Mouse (Mus musculus) intestine, embryonic 14.5 days (tissue): ENCODE measurements around the gene Cks2. TPM values are rescaled to one million over a fixed set of nuclear protein-coding genes. Genes with fewer than 3 reads are reported as not detected.

ENCODE experiments used
- ATAC-seq: fragments of 200-750 bp; cut with Nextera tagmentation; replicated peaks from 2 replicates; pipeline ENCODE4 v1.8.0; 2017; ENCODE audit warnings: low read depth, moderate number of reproducible peaks, moderate TSS enrichment, moderate library complexity; ENCODE audit not compliant: low FRiP score, low TSS enrichment
- DNase-seq: peaks from one replicate; pipeline ENCODE4 v3.0.0-alpha.2; 2018; ENCODE audit warnings: low spot score
- H3K27ac ChIP-seq: fragments of 300-500 bp; sonication (generic); 2 replicates; pipeline ENCODE4 v1.5.1; 2014; ENCODE audit warnings: low read depth, mild to moderate bottlenecking, control low read depth
- H3K27me3 ChIP-seq: fragments of 300-500 bp; sonication (generic); replicated peaks from 2 replicates; pipeline ENCODE4 v1.6.1; 2014; ENCODE audit warnings: low read length, control low read depth; ENCODE audit not compliant: control insufficient read depth, insufficient read depth
- H3K36me3 ChIP-seq: fragments of 300-500 bp; sonication (generic); 2 replicates; pipeline ENCODE4 v1.6.1; 2014; ENCODE audit warnings: low read length, control low read depth; ENCODE audit not compliant: control insufficient read depth, insufficient read depth
- H3K4me1 ChIP-seq: fragments of 300-500 bp; sonication (generic); replicated peaks from 2 replicates; pipeline ENCODE4 v1.6.1; 2014; ENCODE audit warnings: low read length, control low read depth, mixed read lengths; ENCODE audit not compliant: control insufficient read depth, insufficient read depth
- H3K4me2 ChIP-seq: fragments of 300-500 bp; sonication (generic); 2 replicates; pipeline ENCODE4 v1.6.1; 2014; ENCODE audit warnings: low read length
- H3K4me3 ChIP-seq: fragments of 300-500 bp; sonication (generic); 2 replicates; pipeline ENCODE4 v1.5.1; 2014; ENCODE audit warnings: low read depth, low read length, control low read depth, mixed read lengths
- H3K9ac ChIP-seq: fragments of 300-500 bp; sonication (generic); 2 replicates; pipeline ENCODE4 v1.6.1; 2014; ENCODE audit warnings: mild to moderate bottlenecking, low read length
- H3K9me3 ChIP-seq: fragments of 300-500 bp; sonication (generic); 2 replicates; pipeline ENCODE4 v1.6.1; 2016; ENCODE audit warnings: low read length, control low read depth; ENCODE audit not compliant: control insufficient read depth
- WGBS: fragments of 180-500 bp; shearing (Covaris S2); extraction: QIAGEN DNeasy Blood & Tissue Kit; methylation state at CpG from one replicate; pipeline ENCODE4 v1.1.7; 2014; 5-methylcytosine and 5-hydroxymethylcytosine counted together
- polyA plus RNA-seq: library from polyadenylated mRNA; unstranded; fragments of >200 nt; fragmentation: Nextera tagmentation; extraction: Ambion mirVana; gene quantifications from 2 replicates; pipeline ENCODE4 v1.2.1, GENCODE M21; 2014

Gene Cks2
- polyA plus RNA-seq, 1 experiment from 2014 or later = 395 TPM

DNA sequence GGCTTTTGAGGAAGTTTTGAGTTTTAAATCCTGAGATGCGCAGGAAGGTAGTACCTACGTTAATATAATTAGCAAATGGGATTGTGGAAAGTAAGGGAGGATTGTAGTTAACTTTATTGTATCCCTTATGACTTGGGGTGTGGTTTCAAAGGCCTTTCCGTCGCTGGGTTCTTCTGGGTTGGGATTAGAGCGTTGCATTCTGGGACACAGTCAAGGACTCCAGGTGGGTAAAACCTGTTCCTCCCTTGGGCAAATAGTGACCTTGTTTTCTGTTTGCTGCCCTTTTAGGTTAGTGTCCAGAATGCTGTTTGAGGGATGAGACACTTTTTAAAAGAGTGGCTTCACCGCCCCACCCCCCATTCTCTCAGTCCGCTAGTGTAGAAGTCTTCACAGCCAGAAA lies 840 bp downstream of the Cks2 start:
- peak; percentile 61 for DNase-seq
- H3K4me3 ChIP-seq = peak overlapping the region; percentile 64
- H3K9me3 ChIP-seq = no peaks in the 10 kb centered on the region
- H3K4me2 ChIP-seq = peak overlapping the region; percentile 81
- ATAC-seq = no peak
- H3K9ac ChIP-seq = peak overlapping the region; percentile 81
- H3K27ac ChIP-seq = peak overlapping the region; percentile 66
- no peaks in the 10 kb centered on the region for H3K27me3 ChIP-seq
- H3K36me3 ChIP-seq = peaks cover 10% of the 10 kb centered on the region; the same call in 1 of the 2 replicates
- under 1% methylated on average over 7 of the region's 7 CpGs for WGBS
- H3K4me1 ChIP-seq = peaks cover 14% of the 10 kb centered on the region

DNA sequence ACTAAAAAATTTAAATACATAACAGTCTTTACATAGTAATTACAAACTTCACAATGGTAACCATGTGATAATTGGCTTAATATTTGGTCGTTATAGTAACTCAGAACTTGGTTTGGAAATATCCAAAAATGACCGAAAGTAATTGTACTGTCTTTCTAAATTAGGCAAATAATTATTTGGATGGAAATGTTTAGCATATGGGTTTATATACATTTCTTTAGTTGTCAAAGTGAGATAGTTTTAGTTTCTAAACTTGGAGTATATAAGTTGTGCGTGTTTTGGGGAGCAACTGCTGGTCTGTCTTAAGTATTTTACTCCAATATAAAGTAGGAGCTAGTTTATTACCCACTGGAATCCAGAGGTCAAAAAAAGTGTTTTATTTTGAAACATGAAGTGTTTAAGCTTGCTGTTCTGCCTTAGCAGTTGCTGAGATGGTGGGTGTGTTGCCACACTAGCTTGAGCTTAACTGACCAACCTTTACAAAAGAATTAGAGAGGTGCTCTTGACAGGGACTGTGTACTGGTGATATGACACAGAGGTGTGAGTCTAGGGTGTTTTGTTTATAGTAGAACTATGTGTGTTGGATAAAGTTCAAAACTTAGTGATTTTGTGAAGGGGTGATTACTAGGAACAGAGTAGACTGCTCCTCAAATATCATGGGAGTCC lies 1.5 kb downstream of the Cks2 start:
- 21% methylated on average over 3 of the region's 3 CpGs for WGBS
- H3K9me3 ChIP-seq = no peaks in the 10 kb centered on the region
- H3K4me2 ChIP-seq = peak overlapping the region; percentile 81
- H3K36me3 ChIP-seq = peaks cover 10% of the 10 kb centered on the region; the same call in 1 of the 2 replicates
- no peaks in the 10 kb centered on the region for H3K27me3 ChIP-seq
- H3K4me1 ChIP-seq = peaks cover 14% of the 10 kb centered on the region
- H3K4me3 ChIP-seq = peak overlapping the region; percentile 64
- ATAC-seq (no peak), DNase-seq (no peak)
- peak overlapping the region; percentile 81 for H3K9ac ChIP-seq
- H3K27ac ChIP-seq = no peak overlapping the region; the same call in 1 of the 2 replicates

DNA sequence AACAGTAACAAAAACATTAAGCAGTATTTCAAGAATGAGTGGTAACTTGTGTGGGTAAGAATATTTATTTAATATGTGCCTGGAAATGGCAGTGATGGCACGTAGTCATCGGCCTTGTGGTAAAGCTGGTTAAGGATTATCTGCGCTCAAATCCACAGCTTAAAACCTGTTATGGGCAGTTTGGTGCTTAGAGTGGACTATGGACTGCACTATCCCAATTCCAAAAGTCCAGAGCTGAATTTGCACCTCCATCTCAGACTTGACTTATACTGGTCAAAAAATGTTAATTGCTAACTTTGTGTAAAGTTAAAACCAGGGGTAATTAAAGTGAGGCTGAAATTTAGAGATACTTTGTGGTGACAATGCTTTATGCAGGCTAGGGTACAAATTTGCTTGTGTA lies 2.7 kb downstream of the Cks2 start:
- Histone ChIP-seq H3K36me3 (peaks cover 10% of the 10 kb centered on the region; the same call in 1 of the 2 replicates), H3K27me3 (no peaks in the 10 kb centered on the region), H3K4me1 (peaks cover 14% of the 10 kb centered on the region), H3K9ac (no peak overlapping the region), H3K9me3 (no peaks in the 10 kb centered on the region), H3K4me2 (peak overlapping the region; percentile 81), H3K4me3 (peak overlapping the region; percentile 64; the same call in 1 of the 2 replicates), H3K27ac (no peak overlapping the region)
- 85% methylated on average over 3 of the region's 3 CpGs for WGBS
- ATAC-seq = no peak
- no peak for DNase-seq

DNA sequence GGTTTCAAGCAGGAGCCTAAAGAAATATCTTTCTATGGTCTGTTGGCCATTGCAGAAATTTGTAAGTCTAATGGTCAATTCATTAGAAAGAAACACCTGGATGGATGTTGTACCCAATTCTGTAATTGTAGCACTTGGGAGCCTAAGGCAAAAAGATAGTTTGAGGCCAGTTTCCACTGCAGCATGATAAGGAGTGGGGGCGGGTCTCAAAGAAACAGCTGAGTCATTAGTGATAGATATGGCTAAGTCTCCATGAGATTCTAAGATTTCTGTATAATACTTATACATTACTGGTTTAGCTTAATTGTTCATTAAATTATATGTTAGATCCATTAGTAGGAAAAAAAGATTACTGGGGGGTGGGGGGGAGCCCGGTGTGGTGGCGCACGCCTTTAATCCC lies 3.2 kb downstream of the Cks2 start:
- H3K27me3 ChIP-seq = no peaks in the 10 kb centered on the region
- 86% methylated on average over 4 of the region's 4 CpGs for WGBS
- peaks cover 14% of the 10 kb centered on the region for H3K4me1 ChIP-seq
- ATAC-seq (no peak), DNase-seq (no peak)
- H3K4me3 ChIP-seq = no peak overlapping the region
- no peaks in the 10 kb centered on the region for H3K9me3 ChIP-seq
- peaks cover 13% of the 10 kb centered on the region; the same call in 1 of the 2 replicates for H3K36me3 ChIP-seq
- H3K27ac ChIP-seq = no peak overlapping the region
- H3K9ac ChIP-seq = no peak overlapping the region
- peak overlapping the region; percentile 81; the same call in 1 of the 2 replicates for H3K4me2 ChIP-seq

DNA sequence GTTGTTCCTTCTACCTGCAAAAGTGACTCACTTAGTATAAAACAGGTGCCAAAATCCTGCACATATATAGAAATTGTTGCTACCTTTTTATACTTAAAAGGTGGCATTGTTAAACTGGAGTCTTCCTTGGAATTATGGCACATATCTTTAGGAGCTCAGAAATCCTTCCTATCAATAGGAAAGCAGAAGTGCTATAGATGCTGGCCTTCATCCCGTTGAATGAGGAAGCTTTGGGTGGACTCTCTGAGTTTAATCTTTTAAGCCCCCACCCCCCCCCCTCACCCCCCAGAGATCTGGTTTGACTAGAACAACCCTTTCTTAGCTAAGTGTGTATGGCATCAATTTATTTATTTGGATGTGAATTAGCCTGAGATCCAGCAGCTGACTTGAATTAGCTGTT lies 4.7 kb downstream of the Cks2 start:
- peaks cover 25% of the 10 kb centered on the region for H3K36me3 ChIP-seq
- H3K4me3 ChIP-seq = no peak overlapping the region
- peaks cover 14% of the 10 kb centered on the region for H3K4me1 ChIP-seq
- DNase-seq = no peak
- no peak for ATAC-seq
- no peaks in the 10 kb centered on the region for H3K9me3 ChIP-seq
- WGBS = 81% methylated on average over 1 of the region's 1 CpGs
- H3K27ac ChIP-seq = no peak overlapping the region
- no peak overlapping the region for H3K4me2 ChIP-seq
- H3K9ac ChIP-seq = no peak overlapping the region
- no peaks in the 10 kb centered on the region for H3K27me3 ChIP-seq

DNA sequence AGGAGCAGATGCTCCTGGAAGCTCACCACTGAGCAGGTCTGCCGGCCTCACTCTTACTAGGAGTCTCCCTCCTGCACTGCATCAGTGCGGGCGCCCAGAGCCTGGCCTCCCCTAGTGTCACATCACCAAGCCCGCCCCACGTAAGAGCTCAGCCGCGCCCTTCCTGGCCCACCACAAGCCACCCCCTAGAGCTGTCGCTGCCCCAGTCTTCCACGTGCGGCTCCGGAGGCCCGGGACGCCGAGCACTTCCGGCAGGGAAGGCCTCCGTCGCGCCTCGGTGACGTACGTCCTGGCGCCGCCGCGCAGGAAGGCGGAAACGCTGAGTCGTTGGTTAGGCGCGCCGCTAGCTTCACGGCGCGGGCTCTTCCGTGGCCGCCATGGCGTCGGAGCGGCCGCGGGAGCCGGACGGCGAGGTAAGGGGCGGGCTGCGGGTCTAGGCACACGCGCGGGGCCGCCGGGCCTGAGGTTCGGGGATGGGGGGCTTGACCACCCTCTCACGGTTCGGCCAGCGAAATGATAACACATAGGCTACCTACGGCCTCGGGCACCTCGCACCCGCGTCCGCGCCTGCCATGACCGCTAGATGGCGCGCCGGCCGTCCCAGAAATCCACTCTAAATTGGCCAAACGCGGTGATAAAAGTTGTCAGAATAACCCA lies 6.5 kb downstream of the Cks2 start, which contains the start of gene Secisbp2:
Gene Secisbp2 (plus strand): TSS at position 290 of the 657 bp plus-strand sequence.
- peaks cover 43% of the 10 kb centered on the region for H3K36me3 ChIP-seq
- under 1% methylated on average over 69 of the region's 69 CpGs for WGBS
- ATAC-seq = peak; percentile 94

DNA sequence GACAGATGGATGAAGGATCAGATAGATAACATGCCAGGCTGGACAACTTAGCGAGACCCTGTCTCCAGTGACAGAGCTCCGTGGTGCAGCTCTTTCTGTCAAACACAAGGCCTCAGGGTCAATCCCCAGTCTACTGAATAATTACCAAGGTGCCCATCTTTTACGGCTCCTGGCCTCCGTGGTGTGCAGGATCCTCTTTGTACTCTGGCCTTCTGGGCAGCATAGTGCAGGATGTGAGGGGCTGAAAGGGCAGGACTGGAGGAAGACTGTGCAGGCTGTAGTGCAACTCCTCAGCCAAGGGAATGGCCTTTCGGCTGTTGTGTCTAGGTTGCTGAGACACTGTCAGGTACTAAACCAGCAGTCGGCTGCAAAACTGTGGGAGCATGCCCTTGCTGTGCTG lies 8.1 kb downstream of the Cks2 start:
- Histone ChIP-seq H3K4me2 (no peak overlapping the region), H3K9ac (no peak overlapping the region), H3K27ac (no peak overlapping the region), H3K36me3 (peaks cover 60% of the 10 kb centered on the region), H3K9me3 (no peaks in the 10 kb centered on the region), H3K4me1 (no peaks in the 10 kb centered on the region; the same call in 1 of the 2 replicates), H3K27me3 (no peaks in the 10 kb centered on the region), H3K4me3 (no peak overlapping the region)
- 92% methylated on average over 6 of the region's 6 CpGs for WGBS
- no peak for ATAC-seq
- no peak for DNase-seq

More for the DNA sequence above, 6.5 kb downstream of the Cks2 start, which contains the start of gene Secisbp2:
- Histone ChIP-seq H3K4me3 (peak within 1 kb of the TSS; percentile 67), H3K27ac (peak within 1 kb of the TSS; percentile 82), H3K4me2 (peak within 1 kb of the TSS; percentile 81), H3K9me3 (no peaks in the 10 kb centered on the region), H3K9ac (peak within 1 kb of the TSS; percentile 79), H3K4me1 (peaks cover 12% of the 10 kb centered on the region), H3K27me3 (no peaks in the 10 kb centered on the region)
- peak; percentile 95 for DNase-seq

DNA sequence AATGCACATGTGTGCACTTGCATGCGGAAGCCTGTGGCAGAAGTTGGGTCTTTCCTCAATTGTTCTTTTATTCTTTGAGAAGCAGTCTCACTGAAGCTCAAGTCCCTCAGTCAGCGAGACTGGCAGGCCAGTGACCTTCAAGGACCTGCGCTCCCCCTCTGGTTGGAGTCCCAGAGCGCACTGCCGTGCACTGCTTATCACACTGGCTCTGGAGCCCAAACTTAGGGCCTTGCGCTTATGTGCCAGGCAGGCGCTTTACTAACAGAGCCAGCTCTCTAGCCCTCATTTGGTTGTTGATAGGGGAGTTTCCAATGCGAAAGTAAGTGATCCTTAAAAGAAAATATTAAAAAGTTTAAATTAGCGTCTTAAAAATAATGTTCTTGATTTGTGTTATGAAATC lies 8.9 kb downstream of the Cks2 start:
- Histone ChIP-seq H3K4me1 (no peaks in the 10 kb centered on the region; the same call in 1 of the 2 replicates), H3K4me2 (no peak overlapping the region), H3K36me3 (peaks cover 68% of the 10 kb centered on the region), H3K27ac (no peak overlapping the region), H3K27me3 (no peaks in the 10 kb centered on the region), H3K4me3 (no peak overlapping the region), H3K9ac (no peak overlapping the region), H3K9me3 (no peaks in the 10 kb centered on the region)
- ATAC-seq = no peak
- 94% methylated on average over 9 of the region's 9 CpGs for WGBS
- DNase-seq = no peak
